Mouse (Mus musculus) T-helper 1 cell (primary cell): ENCODE results near the gene Mrm3.

ENCODE experiments used
- in situ Hi-C: fragments of 300-600 bp; cut with MboI, MseI; formaldehyde crosslinking; loops from one replicate; pipeline ENCODE4 v1.15.1; 2025; ENCODE audit warnings: high pct_unique_total_duplicates

The Mrm3 gene

GRCm38 (mm10) chr11:76287301-76287700 is 43.8 kb downstream of the Mrm3 start:
- in situ Hi-C loops = no loop called here

- in situ Hi-C loops = no loop called here
Observed at GRCm38 (mm10) chr11:76288645-76289044, 45.1 kb downstream of the Mrm3 start.

GRCm38 (mm10) chr11:76290367-76290766 is 46.9 kb downstream of the Mrm3 start:
- in situ Hi-C loops = no loop called here

GRCm38 (mm10) chr11:76291960-76292359 is 48.4 kb downstream of the Mrm3 start:
- in situ Hi-C loops = no loop called here

- in situ Hi-C loops = no loop called here
Observed at GRCm38 (mm10) chr11:76292398-76292797, 48.9 kb downstream of the Mrm3 start.

- in situ Hi-C loops = no loop called here
Observed at GRCm38 (mm10) chr11:76292831-76293230, 49.3 kb downstream of the Mrm3 start.

- in situ Hi-C loops = no loop called here
Observed at GRCm38 (mm10) chr11:76294078-76294477, 50.6 kb downstream of the Mrm3 start.

- in situ Hi-C loops = no loop called here
Observed at GRCm38 (mm10) chr11:76294836-76295235, 51.3 kb downstream of the Mrm3 start.

GRCm38 (mm10) chr11:76297252-76297651 is 53.7 kb downstream of the Mrm3 start:
- in situ Hi-C loops = no loop called here

GRCm38 (mm10) chr11:76298457-76299000 is 55.0 kb downstream of the Mrm3 start:
- in situ Hi-C loops = no loop called here
